Comparison of ENCODE assay signal across 9 mouse cellular contexts in genomic region chr13:81352296-81352695, GRCm38 (mm10).
A peak's percentile ranks its signal among the peaks of the same experiment; 100 is the strongest.
DNase-seq lines count a peak whose midpoint lies in the region; ATAC-seq and TF ChIP-seq lines count a peak whose summit lies in the region.
"Had no signal": no experiment of that assay in that cellular context is flagged by ENCODE, and none has a peak within 500 bp of the region (broad histone marks: within the 10 kb centered on the region; RNA-seq: fewer than 3 reads in every experiment).

No protein-coding gene starts in this region.

- no peaks in the 10 kb centered on the region for H3K36me3 ChIP-seq in heart, embryonic 16.5 days (ENCODE audit: control insufficient read depth, insufficient read depth)
- H3K36me3 ChIP-seq in liver, embryonic 16.5 days (ENCODE audit: control insufficient read depth, insufficient read depth), result no peaks in the 10 kb centered on the region
- H3K36me3 ChIP-seq in testis, adult 2 months (ENCODE audit: control insufficient read depth, insufficient read depth, low read length), result no peaks in the 10 kb centered on the region

- no peaks in the 10 kb centered on the region for H3K9me3 ChIP-seq in heart, embryonic 16.5 days (replicated peaks; ENCODE audit: control insufficient read depth, low read length)
- H3K9me3 ChIP-seq in liver, embryonic 16.5 days (replicated peaks; ENCODE audit: control insufficient read depth, low read length), result no peaks in the 10 kb centered on the region

- no peak overlapping the region for H3K4me3 ChIP-seq in heart, embryonic 16.5 days (ENCODE audit: low read length)
- no peak overlapping the region for H3K4me3 ChIP-seq in liver, embryonic 16.5 days (ENCODE audit: low read depth, low read length)
- peak overlapping the region; percentile 35 for H3K4me3 ChIP-seq in testis, adult 2 months (ENCODE audit: control insufficient read depth, low read depth, low read length)

- no peak for TF ChIP-seq POLR2A in testis, adult 2 months (IDR thresholded peaks at IDR 0.05; ENCODE audit: control insufficient read depth, low read depth, low read length)

- peak overlapping the region; percentile 85 for H3K27ac ChIP-seq in heart, embryonic 16.5 days (ENCODE audit: low read length)
- H3K27ac ChIP-seq in liver, embryonic 16.5 days (ENCODE audit: low read length), result no peak overlapping the region
- no peak overlapping the region for H3K27ac ChIP-seq in testis, adult 2 months (ENCODE audit: control insufficient read depth, insufficient read depth, low read depth, low read length)

- peak; percentile 50; the same call in 1 of the 2 replicates for ATAC-seq in heart, embryonic 16.5 days (replicated peaks; ENCODE audit: extremely low read depth, insufficient read depth, low FRiP score)
- peak; percentile 53; the same call in 1 of the 2 replicates for ATAC-seq in liver, embryonic 16.5 days (ENCODE audit: low read depth)
- ATAC-seq: forebrain, embryonic 16.5 days had no signal

- no peak for TF ChIP-seq CTCF in testis, adult 2 months (IDR thresholded peaks at IDR 0.05; ENCODE audit: control insufficient read depth, insufficient read depth, insufficient replicate concordance, low read depth, low read length)

- H3K4me1 ChIP-seq in heart, embryonic 16.5 days (ENCODE audit: control insufficient read depth, insufficient read depth, low read length), result peaks cover 10% of the 10 kb centered on the region
- H3K4me1 ChIP-seq in liver, embryonic 16.5 days (ENCODE audit: control insufficient read depth, low read depth, low read length), result no peaks in the 10 kb centered on the region; the same call in 1 of the 2 replicates
- H3K4me1 ChIP-seq in testis, adult 2 months (ENCODE audit: control insufficient read depth, insufficient read depth, low read length), result no peaks in the 10 kb centered on the region; the same call in 1 of the 2 replicates

- DNase-seq in thymus, postnatal 10 days (ENCODE audit: low spot score in 2 of 2), result peak; percentile 3 to 8
- DNase-seq in thymus, postnatal 14 days, result no peak
- no peak for DNase-seq in urinary bladder, postnatal 4 days (ENCODE audit: low spot score in 2 of 2)
- DNase-seq in right cerebral cortex, postnatal 25 days, result no peak
- no peak for DNase-seq in right cerebral cortex, postnatal 14 days

- H3K9ac ChIP-seq in heart, embryonic 16.5 days (ENCODE audit: low read length), result no peak overlapping the region
- no peak overlapping the region for H3K9ac ChIP-seq in liver, embryonic 16.5 days (ENCODE audit: low read depth, low read length)

- WGBS in heart, embryonic 16.5 days, result 50% methylated on average over 11 of the region's 11 CpGs
- 21% methylated on average over 11 of the region's 11 CpGs for WGBS in liver, embryonic 16.5 days (ENCODE audit: insufficient replicate concordance)

- peak overlapping the region; percentile 4; the same call in 1 of the 2 replicates for H3K4me2 ChIP-seq in heart, embryonic 16.5 days (ENCODE audit: low read depth, low read length)
- H3K4me2 ChIP-seq in liver, embryonic 16.5 days (ENCODE audit: low read depth, low read length), result no peak overlapping the region

- H3K27me3 ChIP-seq in heart, embryonic 16.5 days (ENCODE audit: control insufficient read depth, insufficient read depth, low read length), result no peaks in the 10 kb centered on the region
- H3K27me3 ChIP-seq in liver, embryonic 16.5 days (ENCODE audit: control insufficient read depth, insufficient read depth, low read depth, low read length), result no peaks in the 10 kb centered on the region
- no peaks in the 10 kb centered on the region for H3K27me3 ChIP-seq in testis, adult 2 months (ENCODE audit: control insufficient read depth, insufficient read depth, low read length)

Comparison
In these comparisons a context has a peak if more than half of its experiments do, and no peak if none do; other contexts are left out.
1. DNase-seq: peak in thymus, postnatal 10 days (2 of 2); none in thymus, postnatal 14 days (single experiment), urinary bladder, postnatal 4 days (0 of 2), right cerebral cortex, postnatal 25 days (single experiment) and right cerebral cortex, postnatal 14 days (single experiment).